Mouse (Mus musculus): ENCODE data around the gene Lzts2.

GRCm38 (mm10) chr19:45013581-45014225 lies 511 bp upstream of the Lzts2 start:
- no peak for TF ChIP-seq CTCF (IDR thresholded peaks at IDR 0.05; ENCODE audit: insufficient read depth, low read length)
- no peak for TF ChIP-seq POLR2A (IDR thresholded peaks at IDR 0.05; ENCODE audit: borderline replicate concordance, extremely low read depth, low read depth, low read length)
